Mouse (Mus musculus): Measurements from ENCODE around the gene Ric8b. TPM values are rescaled to one million over a fixed set of nuclear protein-coding genes. Genes with fewer than 3 reads are reported as not detected.
A peak's percentile ranks its signal among the peaks of the same experiment; 100 is the strongest.

The Ric8b gene
- polyA plus RNA-seq, 1 experiment from 2014 or later = 30.3 TPM

DNA sequence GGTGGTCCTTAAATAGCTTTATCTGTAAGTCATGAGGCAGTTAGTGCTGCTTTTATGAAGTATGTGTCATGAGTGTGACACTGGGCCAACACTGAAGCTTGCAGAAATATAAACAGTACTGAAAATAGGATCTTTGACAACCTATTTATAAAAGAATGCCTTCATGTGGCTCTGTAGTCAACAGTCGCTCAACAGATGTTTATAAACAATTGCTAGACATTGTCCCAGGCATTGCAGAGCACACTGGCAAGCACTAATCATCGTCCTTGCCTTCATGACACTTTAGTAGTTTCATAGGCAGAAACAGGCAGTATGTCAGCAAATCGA is 32.2 kb downstream of the Ric8b start:
- H3K4me1 ChIP-seq = no peaks in the 10 kb centered on the region
- H3K27ac ChIP-seq (replicated peaks) = no peak overlapping the region
- no peak overlapping the region for H3K4me3 ChIP-seq
- DNase-seq (ENCODE audit: low spot score) = no peak
- 95% methylated on average over 3 of the region's 3 CpGs for WGBS
- no peaks in the 10 kb centered on the region for H3K27me3 ChIP-seq (ENCODE audit: low read depth, poor library complexity, severe bottlenecking)
- no peaks in the 10 kb centered on the region for H3K9me3 ChIP-seq (replicated peaks)
- peaks cover 71% of the 10 kb centered on the region for H3K36me3 ChIP-seq

DNA sequence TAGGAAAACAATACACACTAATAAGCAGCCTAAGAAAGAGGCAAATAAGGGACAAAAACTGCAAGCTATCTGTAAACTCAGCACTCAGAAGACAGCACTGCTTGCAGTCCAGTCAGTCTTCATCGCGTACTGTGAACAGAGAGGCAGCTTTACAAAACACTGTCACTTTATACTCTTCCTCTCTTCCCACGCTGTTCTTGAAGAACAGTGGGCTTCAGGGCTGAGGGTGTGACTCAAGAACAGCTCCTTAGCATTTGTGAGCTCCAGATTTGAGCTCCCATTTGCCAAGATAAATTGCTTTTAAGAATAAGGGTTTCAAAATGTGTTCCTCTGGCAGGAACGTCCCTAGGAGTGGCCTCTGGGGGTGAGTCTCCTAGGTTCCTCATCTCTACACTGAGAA is 33.0 kb downstream of the Ric8b start:
- H3K27ac ChIP-seq (replicated peaks) = no peak overlapping the region
- H3K4me1 ChIP-seq = no peaks in the 10 kb centered on the region
- H3K36me3 ChIP-seq = peaks cover 71% of the 10 kb centered on the region
- H3K9me3 ChIP-seq (replicated peaks) = no peaks in the 10 kb centered on the region
- no peaks in the 10 kb centered on the region for H3K27me3 ChIP-seq (ENCODE audit: low read depth, poor library complexity, severe bottlenecking)
- 79% methylated on average over 4 of the region's 4 CpGs for WGBS
- no peak for DNase-seq (ENCODE audit: low spot score)
- H3K4me3 ChIP-seq = no peak overlapping the region

DNA sequence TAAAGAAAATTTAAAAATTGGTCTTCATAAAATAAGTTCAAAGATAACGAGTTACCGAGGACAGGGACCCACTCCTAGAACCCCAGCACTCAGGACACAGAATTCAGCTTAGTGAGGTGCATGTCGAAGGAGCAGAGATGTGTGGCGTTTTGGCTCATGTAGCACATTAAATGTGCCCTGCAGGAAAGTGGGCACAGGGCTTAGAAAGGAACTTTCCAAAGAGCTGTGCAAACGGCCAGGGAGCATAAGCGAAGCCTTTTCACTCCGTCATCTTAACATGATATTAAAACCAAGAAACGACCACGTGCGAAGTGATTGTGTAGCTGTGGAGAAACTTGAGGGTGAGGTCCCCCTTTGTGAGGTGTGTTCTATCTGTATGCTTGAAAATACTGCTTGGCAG is 36.8 kb downstream of the Ric8b start:
- Histone ChIP-seq H3K4me3 (no peak overlapping the region), H3K27me3 (ENCODE audit: low read depth, poor library complexity, severe bottlenecking) (no peaks in the 10 kb centered on the region), H3K27ac (replicated peaks) (no peak overlapping the region), H3K9me3 (replicated peaks) (no peaks in the 10 kb centered on the region), H3K4me1 (no peaks in the 10 kb centered on the region), H3K36me3 (peaks cover 52% of the 10 kb centered on the region)
- DNase-seq (ENCODE audit: low spot score) = no peak
- WGBS = 94% methylated on average over 10 of the region's 10 CpGs

DNA sequence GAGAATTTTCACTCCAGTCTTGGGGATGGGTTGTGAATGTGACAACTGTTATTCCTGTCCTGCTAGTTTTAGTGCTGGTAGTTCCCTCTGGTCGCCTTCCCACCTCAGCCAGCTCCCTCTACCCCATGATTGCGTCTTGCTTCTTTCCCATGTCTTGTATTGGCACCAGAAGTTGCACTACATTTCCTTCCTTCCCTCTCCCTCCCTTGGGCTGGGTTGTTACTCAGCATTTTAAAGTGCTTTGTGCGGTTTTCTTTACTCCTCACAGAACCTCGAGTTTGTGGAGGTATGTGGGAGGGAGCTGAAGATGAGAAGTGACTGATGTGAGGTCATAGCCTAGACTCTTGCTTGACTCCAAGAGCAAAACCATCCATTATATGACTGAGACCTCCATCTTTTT is 38.8 kb downstream of the Ric8b start:
- H3K4me1 ChIP-seq = peaks cover 13% of the 10 kb centered on the region
- no peaks in the 10 kb centered on the region for H3K27me3 ChIP-seq (ENCODE audit: low read depth, poor library complexity, severe bottlenecking)
- H3K4me3 ChIP-seq = no peak overlapping the region
- no peaks in the 10 kb centered on the region for H3K9me3 ChIP-seq (replicated peaks)
- H3K36me3 ChIP-seq = peaks cover 47% of the 10 kb centered on the region
- H3K27ac ChIP-seq (replicated peaks) = no peak overlapping the region
- no peak for DNase-seq (ENCODE audit: low spot score)
- WGBS = 85% methylated on average over 4 of the region's 4 CpGs

DNA sequence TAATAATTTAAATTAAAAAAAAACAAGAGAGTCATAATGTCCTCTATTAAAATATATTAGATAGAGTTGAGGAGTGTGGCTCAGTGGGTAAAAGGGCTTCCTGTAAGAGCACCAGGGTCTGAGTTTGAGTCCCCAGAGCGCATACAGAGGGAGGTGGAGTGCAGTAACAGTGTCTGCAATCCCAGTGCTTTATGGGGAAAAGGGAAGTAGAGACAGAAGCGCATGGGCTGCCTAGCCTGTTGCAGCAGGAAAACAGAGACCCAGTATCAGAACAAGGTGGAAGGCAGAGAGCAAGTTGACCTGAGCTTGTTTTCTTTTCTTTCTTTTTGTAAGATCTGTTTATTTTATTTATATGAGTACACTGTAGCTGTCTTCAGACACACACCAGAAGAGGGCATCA is 41.2 kb downstream of the Ric8b start:
- H3K36me3 ChIP-seq = peaks cover 47% of the 10 kb centered on the region
- WGBS = 92% methylated on average over 2 of the region's 2 CpGs

DNA sequence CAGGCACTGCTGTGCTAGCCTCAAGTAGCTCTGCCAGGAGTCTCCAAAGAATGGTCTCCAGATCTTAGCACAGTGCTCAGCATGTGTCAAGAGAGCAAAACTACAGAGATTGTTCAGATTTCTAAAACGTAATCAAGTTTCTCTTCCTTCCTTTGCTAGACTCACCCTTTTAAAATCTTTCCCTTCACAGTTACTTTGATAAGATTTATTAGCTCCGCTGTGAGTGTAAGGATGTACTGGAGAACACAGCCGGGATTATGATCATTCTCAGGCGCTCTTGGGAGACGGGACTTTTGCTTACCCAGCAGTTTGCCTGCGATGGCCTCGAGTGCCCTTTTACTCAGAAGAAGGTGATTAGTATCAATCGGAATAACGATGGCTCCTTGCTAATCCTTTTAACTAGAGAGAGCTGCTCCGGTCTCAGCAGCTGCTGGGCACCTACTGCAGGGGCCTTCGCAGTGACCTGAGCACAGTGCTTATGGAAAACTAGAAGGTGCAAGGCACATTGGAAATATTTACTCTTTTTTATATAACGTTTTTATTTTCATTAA is 43.0 kb downstream of the Ric8b start:
- no peak overlapping the region for H3K27ac ChIP-seq (replicated peaks)
- 41% methylated on average over 12 of the region's 12 CpGs for WGBS
- no peak for DNase-seq (ENCODE audit: low spot score)
- peaks cover 16% of the 10 kb centered on the region for H3K4me1 ChIP-seq
- H3K27me3 ChIP-seq (ENCODE audit: low read depth, poor library complexity, severe bottlenecking) = no peaks in the 10 kb centered on the region
- peaks cover 54% of the 10 kb centered on the region for H3K36me3 ChIP-seq
- H3K9me3 ChIP-seq (replicated peaks) = no peaks in the 10 kb centered on the region
- no peak overlapping the region for H3K4me3 ChIP-seq

More for the DNA sequence above, 41.2 kb downstream of the Ric8b start:
- Histone ChIP-seq H3K4me1 (peaks cover 16% of the 10 kb centered on the region), H3K4me3 (no peak overlapping the region), H3K27ac (replicated peaks) (no peak overlapping the region), H3K27me3 (ENCODE audit: low read depth, poor library complexity, severe bottlenecking) (no peaks in the 10 kb centered on the region), H3K9me3 (replicated peaks) (no peaks in the 10 kb centered on the region)
- DNase-seq (ENCODE audit: low spot score) = no peak

DNA sequence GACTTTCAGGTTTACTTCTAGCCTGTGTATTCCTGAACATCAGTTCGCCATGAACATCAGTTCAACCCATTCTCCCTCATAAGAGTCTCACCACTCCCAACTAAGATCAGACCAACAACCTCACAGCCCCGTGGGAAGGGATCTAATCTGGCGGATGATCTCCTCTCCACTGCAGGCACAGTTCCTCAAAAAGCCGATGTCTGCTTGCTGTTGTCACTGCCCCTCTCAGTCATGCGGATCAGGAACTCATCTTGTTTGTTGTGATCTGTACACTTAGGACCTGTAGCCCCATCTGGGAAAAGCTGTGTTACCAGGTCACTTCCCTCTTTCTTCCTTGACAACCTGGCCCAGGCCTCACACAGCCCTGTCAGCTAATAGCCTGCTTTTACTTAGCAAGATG is 45.7 kb downstream of the Ric8b start:
- no peak overlapping the region for H3K4me3 ChIP-seq
- no peaks in the 10 kb centered on the region for H3K27me3 ChIP-seq (ENCODE audit: low read depth, poor library complexity, severe bottlenecking)
- no peaks in the 10 kb centered on the region for H3K9me3 ChIP-seq (replicated peaks)
- peaks cover 51% of the 10 kb centered on the region for H3K36me3 ChIP-seq
- DNase-seq (ENCODE audit: low spot score) = no peak
- no peak overlapping the region for H3K27ac ChIP-seq (replicated peaks)
- H3K4me1 ChIP-seq = peaks cover 42% of the 10 kb centered on the region
- 81% methylated on average over 5 of the region's 5 CpGs for WGBS

DNA sequence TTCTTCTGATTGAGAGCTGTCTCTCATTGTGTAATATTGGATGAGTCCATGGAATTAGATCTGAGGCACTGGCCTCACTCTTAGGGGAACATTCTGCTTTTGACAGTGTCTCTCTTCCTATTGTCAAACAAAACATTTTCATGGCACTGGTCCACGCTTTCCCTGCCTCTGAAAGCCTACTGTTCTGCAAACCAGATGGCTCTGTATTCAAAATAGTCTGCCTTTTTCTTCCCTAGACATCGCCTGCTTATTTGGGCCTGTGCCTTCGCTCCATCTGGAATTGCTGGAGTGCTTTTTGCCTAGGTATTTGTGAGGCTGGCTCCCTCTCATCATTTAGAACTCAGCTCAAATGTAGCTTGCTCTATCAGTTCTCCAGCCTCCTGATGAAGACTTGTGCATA is 46.3 kb downstream of the Ric8b start:
- Histone ChIP-seq H3K27ac (replicated peaks) (no peak overlapping the region), H3K36me3 (peaks cover 45% of the 10 kb centered on the region), H3K4me3 (no peak overlapping the region), H3K4me1 (peaks cover 48% of the 10 kb centered on the region), H3K27me3 (ENCODE audit: low read depth, poor library complexity, severe bottlenecking) (no peaks in the 10 kb centered on the region), H3K9me3 (replicated peaks) (no peaks in the 10 kb centered on the region)
- WGBS = 88% methylated on average over 3 of the region's 3 CpGs
- no peak for DNase-seq (ENCODE audit: low spot score)

DNA sequence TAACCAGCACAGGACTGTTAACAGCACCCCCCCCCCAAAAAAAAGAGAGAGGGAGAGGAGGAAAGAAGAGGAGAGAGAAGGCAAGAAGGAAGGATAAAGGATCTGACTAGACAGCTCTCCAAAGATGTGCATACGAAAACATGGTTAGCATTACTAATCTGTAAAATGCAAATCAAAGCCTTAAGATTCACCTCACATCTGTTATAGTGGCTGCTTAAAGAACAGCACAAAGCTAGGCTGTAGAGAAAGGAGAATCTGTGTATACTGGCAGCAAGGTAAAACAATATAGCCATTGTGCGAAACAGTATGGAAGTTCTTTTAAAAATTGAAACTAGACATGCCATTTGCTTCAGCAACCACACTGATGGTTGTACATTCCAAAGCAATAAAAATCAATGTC is 49.1 kb downstream of the Ric8b start:
- Histone ChIP-seq H3K4me1 (peaks cover 49% of the 10 kb centered on the region), H3K36me3 (peaks cover 53% of the 10 kb centered on the region), H3K27me3 (ENCODE audit: low read depth, poor library complexity, severe bottlenecking) (no peaks in the 10 kb centered on the region), H3K9me3 (replicated peaks) (no peaks in the 10 kb centered on the region), H3K27ac (replicated peaks) (peak overlapping the region; percentile 50; the same call in 1 of the 2 replicates), H3K4me3 (no peak overlapping the region)
- WGBS = 88% methylated on average over 2 of the region's 2 CpGs
- no peak for DNase-seq (ENCODE audit: low spot score)

DNA sequence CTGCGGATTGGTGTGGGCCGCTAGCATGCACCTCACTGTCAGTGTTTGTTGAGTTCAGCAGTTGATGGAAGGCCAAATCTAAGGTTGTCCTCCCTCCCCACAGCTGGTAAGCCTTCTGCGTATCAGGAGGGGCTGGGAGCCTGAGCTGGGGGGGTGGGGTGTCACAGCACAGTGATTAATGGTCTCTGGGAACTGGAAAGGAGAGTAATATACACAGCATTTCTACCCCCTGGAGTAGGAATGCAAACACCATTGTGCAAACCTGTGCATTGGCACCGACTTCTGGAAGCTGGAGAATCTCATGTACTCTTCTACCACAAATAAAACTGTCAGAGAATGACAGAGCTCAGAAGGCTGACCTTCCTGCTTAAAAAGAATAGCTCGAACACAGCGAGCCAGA is 50.2 kb downstream of the Ric8b start:
- WGBS = 69% methylated on average over 6 of the region's 6 CpGs
- no peaks in the 10 kb centered on the region for H3K27me3 ChIP-seq (ENCODE audit: low read depth, poor library complexity, severe bottlenecking)
- H3K4me1 ChIP-seq = peaks cover 46% of the 10 kb centered on the region
- H3K4me3 ChIP-seq = no peak overlapping the region
- H3K9me3 ChIP-seq (replicated peaks) = no peaks in the 10 kb centered on the region
- peaks cover 56% of the 10 kb centered on the region for H3K36me3 ChIP-seq
- no peak for DNase-seq (ENCODE audit: low spot score)
- H3K27ac ChIP-seq (replicated peaks) = peak overlapping the region; percentile 55; the same call in 1 of the 2 replicates

DNA sequence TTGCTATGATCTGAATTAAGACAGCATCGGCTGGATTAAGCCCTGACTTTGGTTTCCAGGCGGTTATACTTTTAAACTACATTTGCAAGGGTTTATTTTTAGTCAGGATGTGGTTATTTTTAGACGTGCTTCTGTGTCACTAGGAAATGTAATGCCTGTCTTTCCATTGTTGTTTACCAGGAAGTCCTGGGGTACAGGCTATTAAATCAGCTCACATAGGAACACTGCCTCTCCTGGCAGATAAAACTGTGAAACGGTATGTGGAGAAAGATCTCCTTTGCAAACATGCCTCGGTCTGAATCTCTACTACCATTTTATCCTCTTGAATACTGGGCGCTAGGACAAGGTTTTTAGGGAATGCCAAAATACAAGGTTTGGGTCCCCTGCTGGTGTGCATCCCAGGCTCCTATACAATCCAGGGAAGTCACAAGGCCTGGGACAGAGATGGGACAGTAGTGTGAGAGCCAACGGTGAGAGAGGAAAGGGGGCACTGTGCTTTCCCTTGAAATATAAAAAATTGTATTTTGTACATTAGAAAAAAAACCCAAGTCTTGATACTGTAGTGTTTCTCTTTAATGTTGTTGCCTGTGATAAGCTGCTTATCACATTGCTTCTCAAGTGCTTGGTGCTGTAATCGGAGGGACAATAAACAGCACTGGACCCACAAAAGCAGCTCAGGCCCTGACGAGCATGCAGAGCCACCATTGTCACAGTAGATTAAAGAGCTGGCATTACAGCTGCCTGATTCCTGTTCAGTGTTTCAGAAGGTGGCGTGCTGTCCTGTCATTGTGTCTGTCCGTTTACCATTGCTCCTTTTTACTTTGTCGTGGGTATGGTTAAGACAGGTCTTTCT is 51.7 kb downstream of the Ric8b start:
- peaks cover 52% of the 10 kb centered on the region for H3K36me3 ChIP-seq
- WGBS = 38% methylated on average over 12 of the region's 12 CpGs

DNA sequence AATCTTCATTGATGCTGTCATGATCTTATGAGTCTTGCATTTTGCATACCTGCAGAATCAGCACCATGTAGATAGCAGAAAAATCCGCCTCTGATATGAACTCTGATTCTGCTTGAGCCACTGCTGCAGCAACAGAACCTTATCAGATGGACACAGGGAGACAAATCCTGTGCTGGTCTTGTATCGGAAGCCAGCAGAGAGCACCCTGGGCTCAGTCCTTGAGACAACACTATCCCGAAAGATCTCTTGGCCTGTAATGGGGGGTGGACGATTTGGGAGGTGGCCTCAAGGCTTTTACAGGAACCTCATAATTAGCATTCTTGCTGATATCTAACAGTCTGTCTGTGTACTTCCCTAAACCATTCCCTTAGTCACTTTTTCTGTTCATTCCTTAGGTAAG is 57.8 kb downstream of the Ric8b start:
- Histone ChIP-seq H3K27ac (replicated peaks) (no peak overlapping the region), H3K27me3 (ENCODE audit: low read depth, poor library complexity, severe bottlenecking) (no peaks in the 10 kb centered on the region), H3K9me3 (replicated peaks) (no peaks in the 10 kb centered on the region), H3K4me1 (no peaks in the 10 kb centered on the region), H3K4me3 (no peak overlapping the region), H3K36me3 (peaks cover 75% of the 10 kb centered on the region)
- no peak for DNase-seq (ENCODE audit: low spot score)
- 88% methylated on average over 4 of the region's 4 CpGs for WGBS

More for the DNA sequence above, 51.7 kb downstream of the Ric8b start:
- no peaks in the 10 kb centered on the region for H3K27me3 ChIP-seq (ENCODE audit: low read depth, poor library complexity, severe bottlenecking)
- H3K4me1 ChIP-seq = peaks cover 46% of the 10 kb centered on the region
- no peak overlapping the region for H3K4me3 ChIP-seq
- DNase-seq (ENCODE audit: low spot score) = no peak
- no peaks in the 10 kb centered on the region for H3K9me3 ChIP-seq (replicated peaks)
- peak overlapping the region; percentile 57 for H3K27ac ChIP-seq (replicated peaks)

DNA sequence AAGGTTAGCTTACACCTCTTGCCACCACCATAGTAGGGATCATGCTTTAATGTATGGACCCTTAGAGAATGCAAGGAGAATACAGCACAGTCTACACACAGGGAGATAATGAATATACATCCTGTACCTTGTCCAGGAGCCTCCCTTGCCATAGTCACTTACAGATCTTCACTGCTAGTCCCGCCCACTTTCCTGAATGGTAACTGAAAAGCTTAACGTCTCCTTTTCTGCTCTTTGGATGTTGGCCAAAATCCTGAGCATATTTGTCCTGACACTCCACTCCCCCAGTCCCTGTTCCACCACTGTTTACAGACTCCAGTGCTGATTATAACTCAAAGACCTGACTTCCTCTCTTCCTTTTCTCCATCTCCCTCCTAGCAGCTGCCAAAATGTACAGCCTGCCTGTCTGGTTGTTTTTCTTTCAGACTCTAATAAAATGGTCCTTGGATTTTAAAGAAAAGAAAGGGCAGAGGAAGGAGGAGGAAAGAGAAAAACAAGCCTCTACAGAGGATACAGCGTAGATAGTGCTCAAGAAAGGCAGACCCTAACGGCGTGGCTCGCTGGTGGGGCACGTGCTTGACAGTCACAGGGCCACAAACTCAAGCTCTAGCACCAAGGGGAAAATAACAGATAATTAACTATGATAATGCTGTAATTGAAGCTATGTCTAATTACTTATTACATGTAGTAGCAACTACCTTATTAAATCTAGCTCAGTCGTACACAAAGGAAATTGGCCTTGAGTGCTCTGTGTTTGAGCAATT is 59.4 kb downstream of the Ric8b start:
- H3K9me3 ChIP-seq (replicated peaks) = no peaks in the 10 kb centered on the region
- no peak for DNase-seq (ENCODE audit: low spot score)
- no peaks in the 10 kb centered on the region for H3K27me3 ChIP-seq (ENCODE audit: low read depth, poor library complexity, severe bottlenecking)
- no peak overlapping the region for H3K27ac ChIP-seq (replicated peaks)
- WGBS = 90% methylated on average over 8 of the region's 8 CpGs
- H3K36me3 ChIP-seq = peaks cover 74% of the 10 kb centered on the region
- no peak overlapping the region for H3K4me3 ChIP-seq
- no peaks in the 10 kb centered on the region for H3K4me1 ChIP-seq

Data from midbrain, embryonic 10.5 days (tissue).